Mouse (Mus musculus) cerebellum, adult 8-10 months (tissue): ENCODE measurements around the gene Maco1.

ENCODE experiments used
- DNase-seq: peaks from one replicate; pipeline ENCODE4 v3.0.0; 2022

The Maco1 gene

GRCm38 (mm10) chr4:134853259-134853636 lies at the start of gene Maco1:
Maco1 (minus strand) TSS chr4:134853345.
- peak; percentile 100 for DNase-seq

DNA sequence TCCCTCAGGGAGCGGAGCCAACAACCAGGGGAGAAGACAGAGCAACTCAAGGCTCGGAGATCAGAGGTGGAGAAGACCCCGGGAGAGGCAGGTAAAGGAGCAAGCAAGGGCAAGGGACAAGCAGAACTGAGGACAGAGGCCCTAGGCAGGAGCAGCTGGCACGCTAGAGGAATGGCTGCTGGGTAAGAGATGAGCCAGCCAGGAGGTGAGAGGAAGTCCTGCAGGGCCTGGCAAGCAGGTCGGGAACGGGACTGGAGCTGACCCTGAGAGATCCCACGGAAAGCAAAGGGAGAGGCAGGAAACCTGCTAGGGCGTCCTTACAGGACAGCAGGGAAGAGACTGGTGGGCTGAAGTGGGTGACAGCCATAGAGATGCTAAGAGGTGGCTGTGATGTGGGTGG lies 48.0 kb upstream of the Maco1 start:
- DNase-seq = no peak

DNA sequence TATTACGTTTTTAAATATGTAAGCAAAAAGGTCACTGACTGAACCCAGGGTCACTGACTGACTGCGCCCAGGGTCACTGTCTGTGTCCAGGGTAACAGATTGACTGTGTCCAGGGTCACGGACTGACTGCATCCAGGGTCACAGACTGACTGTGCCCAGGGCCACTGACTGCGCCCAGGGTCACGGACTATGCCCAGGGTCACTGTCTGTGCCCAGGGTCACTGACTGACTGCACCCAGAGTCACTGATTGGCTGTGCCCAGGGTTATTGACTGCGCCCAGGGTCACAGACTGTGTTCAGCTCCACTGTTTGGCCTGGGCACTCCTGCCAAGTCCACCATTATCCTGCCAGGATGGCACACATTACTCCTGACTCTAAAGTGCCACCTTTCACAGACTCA lies 44.1 kb upstream of the Maco1 start:
- DNase-seq = no peak

DNA sequence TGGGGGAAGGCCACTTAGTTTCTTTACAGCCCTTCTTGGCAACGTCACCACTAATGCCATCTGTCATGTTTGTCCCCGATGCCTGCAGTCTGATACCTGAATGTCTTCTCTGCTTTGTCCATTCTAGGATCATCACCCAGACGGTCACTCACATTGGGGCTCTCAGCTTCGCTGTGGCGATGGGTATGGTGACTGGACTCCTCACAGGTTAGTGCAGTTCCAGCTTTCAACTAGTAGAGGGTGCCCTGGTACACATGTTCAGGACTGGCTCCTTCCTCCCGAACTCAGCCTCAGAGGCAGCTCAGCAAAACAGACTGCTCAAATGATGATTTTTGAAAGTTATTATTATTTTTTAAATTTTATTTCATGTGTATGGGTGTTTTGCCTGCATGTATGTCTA lies 39.0 kb upstream of the Maco1 start:
- DNase-seq = peak; percentile 70

DNA sequence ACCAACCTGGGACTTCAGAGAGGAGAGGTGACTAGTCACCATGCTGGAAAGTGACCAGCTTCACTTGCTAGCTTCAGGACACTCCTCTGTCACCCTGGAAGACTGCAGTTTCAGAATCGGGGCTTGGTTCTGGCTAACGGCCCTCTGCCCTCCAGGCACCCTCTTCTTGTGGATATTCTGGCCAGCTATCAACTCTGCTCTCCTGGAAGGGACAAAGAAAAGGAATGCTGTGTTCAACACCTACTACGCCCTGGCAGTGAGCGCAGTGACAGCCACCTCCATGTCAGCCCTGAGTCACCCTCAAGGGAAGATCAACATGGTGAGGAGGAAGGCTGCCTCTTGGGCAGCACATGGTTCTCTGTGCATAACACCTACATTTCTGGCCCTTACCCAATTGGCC lies 31.2 kb upstream of the Maco1 start:
- no peak for DNase-seq

GRCm38 (mm10) chr4:134883808-134884207 lies 30.7 kb upstream of the Maco1 start:
- DNase-seq = no peak

- peak; percentile 19 for DNase-seq
Observed at GRCm38 (mm10) chr4:134883266-134883665, 30.1 kb upstream of the Maco1 start.

- no peak for DNase-seq
Observed at GRCm38 (mm10) chr4:134880041-134880440, 26.9 kb upstream of the Maco1 start.

DNA sequence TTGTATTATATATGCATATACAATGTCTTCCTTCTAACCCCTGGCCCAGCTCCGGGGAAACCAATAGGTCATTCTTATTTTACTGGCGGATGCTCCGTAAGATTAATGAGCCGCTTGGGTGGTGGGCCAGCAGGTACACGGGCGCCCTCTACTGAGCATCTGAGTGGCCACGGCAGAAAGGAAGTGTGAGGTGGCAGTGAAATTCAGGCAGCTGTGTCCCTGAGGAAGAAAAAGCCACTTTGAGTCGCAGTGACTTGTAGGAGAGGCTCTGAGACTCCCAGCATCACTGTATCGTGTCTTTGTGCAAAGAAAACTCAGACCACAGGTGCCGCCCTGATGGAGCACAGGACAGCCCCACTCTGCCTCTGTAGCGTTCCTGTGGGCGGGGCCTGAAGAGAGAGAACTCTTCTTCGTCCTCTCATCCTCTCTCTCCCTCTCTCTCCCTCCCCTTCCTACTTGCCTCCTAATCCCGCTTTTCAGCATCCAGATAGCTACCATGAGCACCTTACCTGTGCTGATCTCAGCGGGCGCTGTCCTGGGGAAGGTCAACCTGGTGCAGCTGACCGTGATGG lies 26.4 kb upstream of the Maco1 start:
- DNase-seq = peak; percentile 73

DNA sequence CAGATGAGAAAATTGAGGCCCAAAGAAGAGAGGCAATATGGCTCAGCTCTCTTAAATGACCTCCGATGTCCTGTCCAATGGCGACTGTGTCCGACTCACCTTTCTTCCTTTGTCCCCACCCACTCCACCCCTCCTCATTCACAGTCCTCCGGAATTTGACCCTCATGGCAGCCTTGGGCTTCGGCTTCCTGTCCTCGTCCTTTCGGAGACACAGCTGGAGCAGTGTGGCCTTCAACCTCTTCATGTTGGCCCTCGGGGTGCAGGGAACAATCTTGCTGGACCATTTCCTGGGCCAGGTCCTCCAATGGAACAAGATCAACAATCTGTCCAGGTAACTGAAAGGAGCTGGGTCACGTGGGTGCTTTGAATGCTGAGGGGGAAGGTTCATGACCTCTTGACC lies 23.0 kb upstream of the Maco1 start:
- DNase-seq = no peak

DNA sequence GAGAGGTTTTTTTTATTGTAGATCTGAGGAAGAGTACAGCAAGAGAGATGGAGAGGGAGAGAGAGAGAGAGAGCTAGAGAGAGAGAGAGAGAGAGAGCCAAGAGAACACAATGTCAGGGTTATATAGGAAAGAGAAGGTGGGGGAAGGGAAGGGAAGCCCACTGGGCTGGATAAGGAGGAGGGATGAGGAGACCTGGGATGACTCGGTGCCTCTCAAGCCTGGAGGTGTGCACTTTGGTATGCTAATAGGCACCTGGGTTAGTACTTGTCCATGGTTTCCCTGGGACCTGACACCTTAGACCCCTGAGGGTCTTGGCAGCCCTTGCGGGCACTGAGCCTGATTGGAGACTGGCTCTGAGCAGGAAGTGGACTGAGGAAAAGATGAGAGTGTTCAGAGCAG lies 18.8 kb upstream of the Maco1 start:
- DNase-seq = no peak

GRCm38 (mm10) chr4:134871477-134871876 lies 18.3 kb upstream of the Maco1 start:
- no peak for DNase-seq

- DNase-seq = no peak
Observed at GRCm38 (mm10) chr4:134869815-134870375, 16.8 kb upstream of the Maco1 start.

GRCm38 (mm10) chr4:134869068-134869730 lies 16.1 kb upstream of the Maco1 start:
- DNase-seq = no peak

DNA sequence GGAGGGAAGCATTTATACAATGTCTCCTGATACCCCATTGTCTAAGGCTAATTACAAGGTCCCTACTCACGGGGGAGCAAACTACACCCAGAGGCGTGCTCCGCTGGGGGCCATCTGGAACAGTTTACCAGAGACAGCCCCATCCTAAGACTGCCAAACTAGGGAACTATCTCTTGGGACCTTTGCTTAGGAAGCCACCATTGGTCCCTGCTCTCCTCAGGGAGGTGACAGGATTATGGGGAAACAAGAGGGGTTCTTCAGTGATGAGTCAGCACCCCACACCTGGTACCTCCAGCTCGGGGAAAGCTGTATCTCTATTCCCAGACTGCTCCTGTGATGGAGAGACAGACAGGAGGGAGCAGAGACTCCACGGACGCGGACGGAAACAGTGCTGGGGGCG lies 15.3 kb upstream of the Maco1 start:
- no peak for DNase-seq

GRCm38 (mm10) chr4:134868065-134868464 lies 14.9 kb upstream of the Maco1 start:
- no peak for DNase-seq

DNA sequence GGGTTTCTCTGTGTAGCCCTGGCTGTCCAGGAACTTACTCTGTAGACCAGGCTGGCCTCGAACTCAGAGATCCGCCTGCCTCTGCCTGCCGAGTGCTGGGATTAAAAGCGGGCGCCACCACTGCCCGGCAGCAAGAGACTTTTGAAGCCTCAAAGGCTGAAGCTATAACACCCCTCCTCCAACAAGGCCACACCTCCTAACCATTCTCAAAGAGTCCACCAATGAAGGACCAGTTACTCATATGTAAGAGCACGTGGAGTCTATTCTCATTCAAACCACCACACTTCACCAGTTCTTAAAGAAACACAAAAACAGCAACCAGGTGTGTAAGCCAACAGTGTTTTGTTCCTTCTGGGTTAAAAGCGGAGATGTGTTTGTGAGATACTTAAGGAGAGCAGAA lies 14.5 kb upstream of the Maco1 start:
- no peak for DNase-seq

GRCm38 (mm10) chr4:134867213-134867612 lies 14.1 kb upstream of the Maco1 start:
- DNase-seq = no peak

DNA sequence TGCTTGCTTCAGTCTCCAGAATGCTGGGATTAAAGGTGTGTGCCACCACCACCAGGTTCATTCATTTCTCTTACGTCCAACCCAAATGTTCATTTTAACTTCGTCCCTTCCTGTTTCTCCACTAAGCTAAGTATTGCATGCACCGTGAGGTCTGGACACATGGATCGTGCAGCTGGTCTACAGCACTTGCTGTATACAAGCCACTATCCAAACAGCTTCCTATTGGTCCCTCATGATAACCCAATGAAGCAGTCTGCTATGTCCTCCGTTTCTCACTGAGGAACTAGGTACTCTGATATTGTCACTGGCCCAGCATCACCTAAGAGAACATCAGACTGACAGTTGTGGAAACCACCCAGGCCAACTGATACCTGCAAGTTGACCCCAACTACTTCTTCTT lies 12.6 kb upstream of the Maco1 start:
- no peak for DNase-seq

- DNase-seq = no peak
Observed at GRCm38 (mm10) chr4:134865340-134865739, 12.2 kb upstream of the Maco1 start.

- no peak for DNase-seq
Observed at GRCm38 (mm10) chr4:134863937-134864729, 11.0 kb upstream of the Maco1 start, which contains the start of gene Rhd. Rhd (plus strand) TSS chr4:134864536.

GRCm38 (mm10) chr4:134862996-134863395 lies 9.9 kb upstream of the Maco1 start:
- DNase-seq = no peak

DNA sequence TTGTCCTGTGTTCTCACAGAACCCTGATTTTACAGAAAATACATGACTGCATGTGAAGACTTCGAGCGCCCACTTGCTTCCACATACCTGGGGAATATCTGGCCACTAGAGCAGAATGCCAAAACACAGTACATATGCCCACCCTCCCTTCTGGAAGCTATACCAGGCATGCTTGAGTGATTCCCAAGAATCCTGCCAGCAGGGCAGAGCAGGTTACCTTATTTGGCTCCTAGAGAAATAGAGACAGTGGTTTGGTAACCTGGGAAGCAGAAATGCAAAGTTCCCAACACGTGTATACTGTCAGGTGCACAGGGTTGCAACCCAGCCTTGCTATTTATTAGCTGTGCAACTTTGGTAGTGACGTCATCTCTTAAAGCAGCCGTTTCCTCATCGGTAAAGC lies 8.7 kb upstream of the Maco1 start:
- DNase-seq = no peak

DNA sequence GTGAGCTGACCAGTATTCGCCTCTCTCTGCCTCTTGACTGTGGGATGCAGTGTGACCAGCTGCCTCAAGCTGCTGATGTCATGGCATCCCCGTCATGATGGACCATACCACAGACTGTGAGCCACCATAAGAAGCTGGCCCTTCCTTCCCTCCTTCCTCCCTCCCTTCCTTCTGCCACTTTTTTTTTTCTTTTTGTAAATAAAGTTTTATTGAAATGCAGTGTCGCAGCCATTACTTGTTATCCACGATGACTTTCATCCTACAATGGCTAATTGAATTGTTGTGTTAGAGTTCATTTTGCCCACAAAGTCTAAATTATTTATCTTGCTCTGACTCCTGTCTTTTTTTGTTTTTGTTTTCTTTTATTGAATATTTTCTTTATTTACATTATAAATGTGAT lies 5.3 kb upstream of the Maco1 start:
- DNase-seq = no peak
